Mouse (Mus musculus) heart, adult 2 months (tissue): ENCODE results near the gene Tbc1d17. TPM values are rescaled to one million over a fixed set of nuclear protein-coding genes. Genes with fewer than 3 reads are reported as not detected.
A peak's percentile ranks its signal among the peaks of the same experiment; 100 is the strongest.

ENCODE experiments used
- DNase-seq, 2 experiments: peaks; one replicate each; pipeline ENCODE4 v3.0.0; 2021
- H3K27ac ChIP-seq: fragments of 200-600 bp; 2 replicates; pipeline ENCODE4 v1.8.1; 2022
- H3K27me3 ChIP-seq: fragments of 200-500 bp; 2 replicates; pipeline ENCODE4 v1.6.1; 2012; ENCODE audit warnings: mild to moderate bottlenecking, low read length, inconsistent platforms, mixed read lengths; ENCODE audit not compliant: control insufficient read depth, insufficient read depth
- H3K36me3 ChIP-seq: fragments of 200-500 bp; 2 replicates; pipeline ENCODE4 v1.6.1; 2012; ENCODE audit warnings: low read length, inconsistent platforms; ENCODE audit not compliant: control insufficient read depth, insufficient read depth
- H3K4me1 ChIP-seq: fragments of 200-500 bp; 2 replicates; pipeline ENCODE4 v1.6.1; 2011; ENCODE audit warnings: low read length; ENCODE audit not compliant: control insufficient read depth, insufficient read depth
- H3K4me3 ChIP-seq: fragments of 200-600 bp; 2 replicates; pipeline ENCODE4 v1.8.1; 2022
- H3K79me2 ChIP-seq: fragments of 200-500 bp; replicated peaks from 2 replicates; pipeline ENCODE4 v1.6.1; 2012; ENCODE audit warnings: mild to moderate bottlenecking, inconsistent platforms, low read length, moderate library complexity, mixed read lengths; ENCODE audit not compliant: control insufficient read depth, insufficient read depth
- H3K9ac ChIP-seq: fragments of 200-500 bp; 2 replicates; pipeline ENCODE4 v1.6.1; 2012; ENCODE audit warnings: low read depth, mild to moderate bottlenecking, control low read depth, inconsistent platforms, low read length, mixed read lengths
- CTCF ChIP-seq: fragments of 200-600 bp; IDR thresholded peaks from 2 replicates; pipeline ENCODE4 v1.8.1; 2022; ENCODE audit warnings: antibody characterized with exemption, mild to moderate bottlenecking, moderate library complexity
- EP300 ChIP-seq: fragments of 200-500 bp; IDR thresholded peaks from 2 replicates; pipeline ENCODE4 v1.6.1; 2011; ENCODE audit warnings: low read depth, low read length, control low read depth; ENCODE audit not compliant: insufficient read depth
- POLR2A ChIP-seq: fragments of 200-500 bp; IDR thresholded peaks from 2 replicates; pipeline ENCODE4 v1.6.1; 2011; ENCODE audit warnings: mild to moderate bottlenecking, low read depth, low read length, control low read depth; ENCODE audit not compliant: insufficient read depth
- whole genome bisulfite sequencing: fragments of 180-500 bp; shearing (Covaris S2); methylation state at CpG from one replicate; pipeline ENCODE4 v1.1.7; 2018; 5-methylcytosine and 5-hydroxymethylcytosine counted together
- intact Hi-C: fragments of 180-260 bp; cut with DNase I; formaldehyde crosslinking; loops from one replicate; pipeline ENCODE4 v1.15.1; 2025
- long read RNA-seq: library from polyadenylated mRNA; stranded (forward); transcript quantifications from one replicate; pipeline ENCODE4 v2.0.0, GENCODE M21; 2021
- polyA plus RNA-seq: library from polyadenylated mRNA; depleted of rRNA; stranded (reverse); fragments of >200 nt; gene quantifications from 2 replicates; pipeline ENCODE4 v1.2.3, GENCODE M21; 2012; rRNA removed
- total RNA-seq, 2 experiments: library from RNA; stranded (reverse); gene quantifications; 2 replicates each; pipeline ENCODE4 v1.2.3; 2021

The Tbc1d17 gene
- total RNA-seq (10 to 100 TPM; 29.6 to 46.6 TPM), polyA plus RNA-seq (56.0 and 61.9 TPM in 2 replicates)
- long read RNA-seq, full-length matches to known transcripts, result 39 of 55 reads
- long read RNA-seq, partial matches to known transcripts, result 4 of 55 reads
- long read RNA-seq, other reads (novel, unspliced or antisense), result 12 of 55 reads

- WGBS, result under 1% methylated on average over 54 of the region's 54 CpGs
- intact Hi-C loops, result no loop called here
- DNase-seq, result peak; percentile 98 to 100
- peak within 1 kb of the TSS; percentile 94 for H3K27ac ChIP-seq
- H3K4me1 ChIP-seq, result peaks cover 6% of the 10 kb centered on the region
- peaks cover 3% of the 10 kb centered on the region for H3K79me2 ChIP-seq
- no peaks in the 10 kb centered on the region for H3K27me3 ChIP-seq
- H3K36me3 ChIP-seq, result no peaks in the 10 kb centered on the region
- peak within 1 kb of the TSS; percentile 100 for H3K4me3 ChIP-seq
- TF ChIP-seq EP300 (peak; percentile 84), POLR2A (peak; percentile 96), CTCF (no peak)
- peak within 1 kb of the TSS; percentile 74 for H3K9ac ChIP-seq
These were observed at the start of gene Tbc1d17, which contains the start of gene Akt1s1 for GRCm38 (mm10) chr7:44848561-44849415. Gene Tbc1d17, minus strand, starts transcription at chr7:44849079. Gene Akt1s1, plus strand, starts transcription at chr7:44848991.

GRCm38 (mm10) chr7:44898607-44899006, 49.7 kb upstream of the Tbc1d17 start:
- H3K4me1 ChIP-seq, result peaks cover 7% of the 10 kb centered on the region
- no peak overlapping the region for H3K4me3 ChIP-seq
- no peaks in the 10 kb centered on the region for H3K36me3 ChIP-seq
- no peak overlapping the region for H3K27ac ChIP-seq
- whole genome bisulfite sequencing, result 35% methylated on average over 19 of the region's 19 CpGs
- no peaks in the 10 kb centered on the region for H3K79me2 ChIP-seq
- intact Hi-C loops, result loop anchor here (5.0 kb wide), 1 partner anchor 41 kb away; the partner anchor contains the start of gene Pnkp
- no peak for DNase-seq
- no peaks in the 10 kb centered on the region for H3K27me3 ChIP-seq
- no peak overlapping the region for H3K9ac ChIP-seq
- no peak for TF ChIP-seq EP300
- peak; percentile 49 for TF ChIP-seq CTCF

GRCm38 (mm10) chr7:44896499-44896898, 47.6 kb upstream of the Tbc1d17 start:
- Histone ChIP-seq H3K27me3 (no peaks in the 10 kb centered on the region), H3K9ac (peak overlapping the region; percentile 81), H3K79me2 (peaks cover 3% of the 10 kb centered on the region), H3K36me3 (no peaks in the 10 kb centered on the region), H3K27ac (peak overlapping the region; percentile 91), H3K4me1 (peaks cover 8% of the 10 kb centered on the region), H3K4me3 (peak overlapping the region; percentile 85)
- DNase-seq, result peak in 1 of 2 experiments; percentile 46
- intact Hi-C loops, result loop anchor here (2.0 to 5.0 kb wide), 2 partner anchors 32 to 39 kb away; partner anchors contain the start of genes Ap2a1 and Pnkp
- WGBS, result 19% methylated on average over 10 of the region's 10 CpGs
- TF ChIP-seq EP300, result no peak
- no peak for TF ChIP-seq POLR2A
- no peak for TF ChIP-seq CTCF

- H3K27me3 ChIP-seq, result no peaks in the 10 kb centered on the region
- DNase-seq, result peak; percentile 91 to 93
- no peaks in the 10 kb centered on the region for H3K36me3 ChIP-seq
- H3K9ac ChIP-seq, result peak within 1 kb of the TSS; percentile 81
- intact Hi-C loops, result loop anchor here (2.0 to 5.0 kb wide), 2 partner anchors 33 to 39 kb away; partner anchors contain the start of genes Ap2a1 and Pnkp
- H3K4me3 ChIP-seq, result peak within 1 kb of the TSS; percentile 85
- peaks cover 12% of the 10 kb centered on the region for H3K4me1 ChIP-seq
- H3K27ac ChIP-seq, result peak within 1 kb of the TSS; percentile 91
- WGBS, result under 1% methylated on average over 34 of the region's 34 CpGs
- peaks cover 3% of the 10 kb centered on the region for H3K79me2 ChIP-seq
- peak; percentile 61 for TF ChIP-seq POLR2A
- TF ChIP-seq EP300, result peak; percentile 33; the same call in 1 of the 2 replicates
- peak; percentile 87 for TF ChIP-seq CTCF
These were observed 46.9 kb upstream of the Tbc1d17 start, which contains the start of gene Fuz for GRCm38 (mm10) chr7:44895593-44896434. Gene Fuz, plus strand, starts transcription at chr7:44896079.

- Histone ChIP-seq H3K4me1 (peaks cover 15% of the 10 kb centered on the region), H3K9ac (no peak overlapping the region), H3K27me3 (no peaks in the 10 kb centered on the region), H3K79me2 (peaks cover 6% of the 10 kb centered on the region), H3K36me3 (no peaks in the 10 kb centered on the region), H3K27ac (peak overlapping the region; percentile 91), H3K4me3 (peak overlapping the region; percentile 85)
- TF ChIP-seq POLR2A (no peak), EP300 (no peak), CTCF (no peak)
- intact Hi-C loops, result loop anchor here (5.0 kb wide), 1 partner anchor 38 kb away; the partner anchor contains the start of gene Pnkp
- DNase-seq, result no peak
- WGBS, result 51% methylated on average over 7 of the region's 7 CpGs
These were observed 46.3 kb upstream of the Tbc1d17 start for GRCm38 (mm10) chr7:44895206-44895592.
